Mouse (Mus musculus): ENCODE results near the gene Wdr44. TPM values are rescaled to one million over a fixed set of nuclear protein-coding genes. Genes with fewer than 3 reads are reported as not detected.

The Wdr44 gene
- total RNA-seq (2023): 10 to 100 TPM; 17.5 TPM

GRCm38 (mm10) chrX:23692722-23693442 is at the start of gene Wdr44:
TSS of gene Wdr44 (plus strand) at chrX:23693051.

Other genes starting within 250 kb of the Wdr44 start
- gene Gm4907, start 189.5 kb downstream of the Wdr44 start, total RNA-seq (2023): not detected